Mouse (Mus musculus) frontal cortex, postnatal 14 days (tissue): ENCODE measurements around the gene Gm28635.
"Not testable (repeated sequence)": the region's sequence is repeated elsewhere in the genome, so short reads cannot be mapped to it uniquely, and the experiment has no call there.

ENCODE experiments used
- DNase-seq, 2 experiments: peaks; one replicate each; pipeline ENCODE4 v3.0.0; 2022; ENCODE audit warnings: low spot score in 2 of 2

The Gm28635 gene

DNA sequence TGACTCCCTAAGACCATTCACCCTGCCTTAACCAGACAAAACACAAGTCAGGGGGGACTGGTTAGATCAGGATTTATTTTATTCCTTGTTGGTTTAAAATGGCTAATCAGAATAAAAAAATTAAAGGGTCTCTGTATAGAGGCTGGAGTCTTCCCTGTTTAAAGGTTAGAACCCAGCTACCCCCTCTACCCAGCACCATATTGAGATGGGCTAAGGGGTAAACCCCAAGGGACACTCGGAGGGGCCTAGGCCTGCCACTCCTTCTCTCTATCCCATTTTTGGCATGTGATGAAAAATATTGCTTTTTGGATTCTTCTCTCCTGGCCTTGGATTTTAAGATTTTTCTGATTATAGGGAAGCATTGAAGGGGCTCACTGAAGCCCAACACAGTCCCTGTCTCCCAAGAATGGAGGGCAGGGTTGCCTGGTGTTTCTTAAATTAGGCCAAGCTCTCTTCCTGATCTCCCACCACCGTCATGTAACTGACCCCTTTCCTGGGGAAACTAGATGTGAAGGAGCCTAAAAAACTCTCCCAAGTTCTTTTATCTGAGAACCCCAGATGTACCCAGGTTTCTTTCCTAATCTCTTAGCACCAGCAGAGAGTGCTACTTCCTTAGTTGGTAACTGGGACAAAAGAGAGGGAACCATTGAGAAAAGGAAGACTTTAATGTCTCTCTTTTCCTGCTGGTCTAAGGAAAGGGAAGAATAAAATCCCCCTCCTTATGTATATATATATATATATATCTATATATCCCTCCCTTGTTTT is 10.4 kb upstream of the Gm28635 start:
- no peak for DNase-seq

DNA sequence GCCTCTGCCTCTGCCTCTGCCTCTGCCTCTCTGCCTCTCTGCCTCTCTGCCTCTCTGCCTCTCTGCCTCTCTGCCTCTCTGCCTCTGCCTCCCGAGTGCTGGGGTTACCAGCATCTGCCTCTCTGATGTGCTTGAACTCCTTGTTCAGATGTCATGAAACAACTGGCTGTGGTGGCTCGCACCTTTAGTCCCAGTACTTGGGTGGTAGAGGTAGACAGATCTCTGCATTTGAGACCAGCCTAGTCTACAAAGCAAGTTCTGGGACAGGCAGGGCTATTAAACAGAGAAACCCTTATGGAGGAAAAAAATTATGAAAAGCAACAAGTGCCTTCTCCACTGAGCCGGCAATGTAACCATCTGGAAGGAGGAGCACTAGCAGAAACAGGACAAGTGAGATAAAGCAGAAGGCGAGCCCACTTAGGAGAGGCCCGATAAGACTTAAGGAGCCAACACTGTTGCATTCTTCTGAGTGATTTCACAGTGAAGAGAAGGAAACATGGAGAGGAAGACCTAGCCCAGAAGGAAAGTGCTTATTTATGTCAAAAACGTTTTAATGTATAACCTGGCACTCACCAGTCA is 4.9 kb upstream of the Gm28635 start:
- DNase-seq = no peak

GRCm38 (mm10) chr2:84679016-84679415 is 1.2 kb upstream of the Gm28635 start, which contains the start of gene Tmx2:
Tmx2 (minus strand) TSS chr2:84679140.
- DNase-seq = no peak

- no peak for DNase-seq
Measured at GRCm38 (mm10) chr2:84677270-84677967, 422 bp downstream of the Gm28635 start.

DNA sequence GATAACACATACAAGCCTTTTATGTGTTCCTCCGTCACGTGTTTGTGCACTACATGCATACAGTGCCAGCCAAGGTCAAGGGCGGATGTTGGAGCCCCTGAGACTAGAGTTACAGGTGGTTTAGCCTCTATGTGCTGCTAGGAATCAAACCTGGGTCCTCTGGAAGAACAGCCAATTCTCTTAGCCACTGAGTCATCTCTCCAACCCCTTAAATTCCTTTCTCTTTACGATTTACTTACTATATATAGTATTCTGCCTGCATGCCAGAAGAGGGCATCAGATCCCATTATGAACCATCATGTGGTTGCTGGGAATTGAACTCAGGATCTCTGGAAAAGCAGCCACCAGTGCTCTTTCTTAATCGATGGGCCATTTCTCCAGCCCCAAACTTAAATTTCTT is 6.3 kb downstream of the Gm28635 start:
- not testable (repeated sequence) for DNase-seq

DNA sequence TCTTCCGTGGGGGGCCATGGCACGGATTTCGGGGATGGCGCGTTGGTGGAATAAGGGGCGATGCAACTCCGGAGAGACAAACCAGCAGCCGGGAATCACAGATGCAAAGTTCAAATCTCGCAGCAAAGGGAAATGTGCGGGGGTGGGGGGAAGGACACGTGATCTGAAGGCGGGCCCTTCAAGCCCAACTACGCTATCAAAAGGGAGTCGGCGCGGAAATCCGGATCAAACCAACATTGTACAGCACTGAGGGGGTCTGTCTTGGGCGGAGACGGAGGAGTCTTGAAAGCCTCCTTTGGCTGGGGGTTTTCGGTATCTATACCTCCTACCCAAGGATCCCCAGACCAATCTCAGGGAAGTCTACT is 7.3 kb downstream of the Gm28635 start, which contains the start of gene Selenoh:
TSS of gene Selenoh (minus strand) at position 202 of the 365 bp plus-strand sequence.
- peak; percentile 87 for DNase-seq

- DNase-seq = no peak
Measured at GRCm38 (mm10) chr2:84669828-84670568, 7.8 kb downstream of the Gm28635 start.

GRCm38 (mm10) chr2:84666081-84666480 is 11.8 kb downstream of the Gm28635 start:
- DNase-seq = no peak

DNA sequence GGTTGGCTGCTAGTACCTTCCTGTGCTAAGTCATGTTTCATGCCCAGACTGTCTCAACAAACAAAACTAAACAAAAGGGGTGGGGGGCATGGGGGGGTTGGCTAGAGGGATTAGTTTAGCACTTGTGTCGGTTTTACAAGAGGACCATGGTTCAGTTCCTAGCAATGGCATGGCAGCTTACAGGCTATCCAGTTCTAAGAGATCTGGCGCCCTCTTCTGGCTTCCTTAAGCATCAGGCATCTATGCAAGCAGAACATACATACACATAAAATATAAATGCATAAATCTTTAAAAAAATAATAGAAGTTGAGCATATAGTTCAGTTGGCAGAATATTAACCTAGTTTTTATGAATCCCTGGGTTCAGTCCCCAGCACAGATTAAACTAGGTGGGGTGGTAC is 15.0 kb downstream of the Gm28635 start:
- no peak for DNase-seq

GRCm38 (mm10) chr2:84660253-84660652 is 17.6 kb downstream of the Gm28635 start:
- DNase-seq = no peak

GRCm38 (mm10) chr2:84658806-84659205 is 19.0 kb downstream of the Gm28635 start, which contains the start of gene Btbd18:
Btbd18 (plus strand) TSS chr2:84659079.
- no peak for DNase-seq

DNA sequence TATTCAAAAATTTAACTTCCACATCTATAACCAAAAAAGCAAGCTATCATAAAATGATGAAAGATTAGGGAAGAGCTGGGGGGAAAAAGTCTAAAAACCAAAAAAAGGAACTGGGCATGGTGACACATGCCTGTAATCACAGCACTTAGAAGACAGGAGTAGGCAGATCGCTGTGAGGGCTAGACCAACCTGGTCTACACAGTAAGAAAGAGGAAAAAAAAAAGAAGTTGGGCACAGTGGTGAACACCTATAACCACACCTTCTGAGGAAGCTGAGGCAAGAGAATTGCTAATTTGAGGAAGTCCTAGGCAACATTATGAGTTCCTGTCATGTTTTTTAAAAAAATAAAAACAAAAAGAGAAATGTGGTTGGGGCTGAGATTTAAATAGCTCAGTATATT is 22.0 kb downstream of the Gm28635 start:
- DNase-seq = no peak

GRCm38 (mm10) chr2:84653354-84653753 is 24.5 kb downstream of the Gm28635 start:
- DNase-seq = no peak

GRCm38 (mm10) chr2:84650464-84651195 is 27.2 kb downstream of the Gm28635 start, which contains the start of gene Ctnnd1:
Ctnnd1 (minus strand) TSS chr2:84650765.
- peak; percentile 75 to 82 for DNase-seq

DNA sequence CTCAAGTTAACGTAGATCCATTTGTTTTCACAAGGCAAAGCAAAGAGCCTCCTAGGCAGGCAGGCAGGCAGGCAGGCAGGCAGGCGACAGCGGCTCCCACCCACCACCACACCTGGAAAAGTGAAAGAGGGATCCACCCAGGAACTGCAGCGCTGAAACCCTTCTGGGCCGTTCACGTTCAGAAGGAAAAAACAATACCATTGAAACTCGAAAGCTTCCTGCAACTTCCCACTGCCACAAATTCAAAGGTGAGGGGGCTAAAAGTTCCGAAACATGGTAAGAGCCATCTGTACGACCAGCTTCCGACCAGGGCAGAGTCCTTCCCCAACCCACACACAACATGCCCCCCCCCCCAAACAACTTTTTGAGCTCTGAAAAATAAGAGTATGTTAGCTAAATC is 28.2 kb downstream of the Gm28635 start:
- no peak for DNase-seq

DNA sequence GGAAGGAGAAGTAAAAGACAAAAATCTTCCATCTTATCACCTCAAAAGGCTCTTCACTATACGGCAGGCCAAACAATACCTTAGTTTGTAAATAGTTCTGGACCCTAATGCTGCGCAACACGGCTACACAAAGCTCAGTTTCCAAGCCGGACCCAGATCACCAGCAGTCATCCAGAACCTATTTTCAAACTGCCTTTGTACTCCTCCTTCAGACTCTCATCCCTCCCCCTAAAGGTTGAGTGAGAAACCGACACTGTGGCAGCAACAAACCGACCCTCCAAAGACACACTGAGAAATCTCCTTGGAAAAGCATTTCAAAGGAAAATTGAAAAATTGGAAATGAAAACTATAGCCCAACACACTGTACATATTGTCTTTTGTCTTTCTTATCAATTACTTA is 29.5 kb downstream of the Gm28635 start:
- no peak for DNase-seq

DNA sequence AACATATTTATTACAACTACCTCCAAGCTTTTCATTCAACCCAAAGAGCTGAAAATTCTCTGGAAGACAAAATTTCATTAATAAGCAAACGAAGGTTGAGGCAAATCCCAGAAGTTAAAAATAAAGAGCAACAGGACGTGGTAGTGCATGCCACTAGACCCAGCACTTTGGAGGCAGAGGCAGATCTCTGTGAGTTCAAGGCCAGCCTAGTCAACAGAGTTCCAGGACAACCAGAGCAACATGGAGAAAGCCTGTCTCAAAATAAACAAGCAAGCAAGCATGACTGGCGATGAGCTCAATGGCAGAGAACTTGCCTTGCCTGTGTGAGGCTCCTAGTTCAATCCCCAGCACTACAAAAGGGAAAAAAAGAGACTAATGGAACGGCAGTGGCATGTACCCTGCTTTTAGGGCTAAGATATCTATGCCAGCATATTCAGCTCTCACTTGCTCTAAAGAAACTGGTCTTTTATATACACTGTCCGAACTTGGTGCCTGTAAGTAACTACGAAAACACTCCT is 30.7 kb downstream of the Gm28635 start:
- no peak for DNase-seq

GRCm38 (mm10) chr2:84646138-84646537 is 31.7 kb downstream of the Gm28635 start:
- no peak for DNase-seq

DNA sequence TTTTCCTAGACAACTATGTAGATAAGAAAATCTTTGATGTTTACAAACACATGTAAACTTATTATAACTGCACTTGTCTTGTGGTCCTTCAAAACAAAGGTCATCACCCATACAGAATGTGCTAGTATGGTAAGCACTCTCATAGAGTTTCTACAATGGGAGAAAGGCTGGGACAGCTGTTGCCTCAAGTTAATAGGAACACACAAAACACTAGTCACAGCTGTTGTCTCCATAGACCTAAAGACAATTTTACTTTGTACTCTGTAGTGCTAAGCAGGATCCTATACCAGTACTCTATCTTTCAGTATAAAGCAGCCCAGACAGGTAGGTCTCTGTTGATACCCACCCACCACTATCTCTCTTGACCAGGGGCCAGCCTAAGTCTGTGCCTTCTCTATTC is 37.0 kb downstream of the Gm28635 start:
- no peak for DNase-seq

GRCm38 (mm10) chr2:84638428-84639220 is 39.2 kb downstream of the Gm28635 start:
- no peak for DNase-seq
